Mouse (Mus musculus) c-Kit-positive CD71-positive TER-119-positive erythroid progenitor cells, embryonic 14.5 days (primary cell): Measurements from ENCODE around the gene Itsn2.
"Not testable (repeated sequence)": the region's sequence is repeated elsewhere in the genome, so short reads cannot be mapped to it uniquely, and the experiment has no call there.

Source experiments
- DNase-seq: peaks from one replicate; pipeline ENCODE4 v3.0.0-alpha.2; 2013; ENCODE audit warnings: low spot score

The Itsn2 gene

GRCm38 (mm10) chr12:4592541-4593165 lies at the start of gene Itsn2, which contains the start of gene Gm3625:
Itsn2 (plus strand) TSS chr12:4592638.
Gm3625 (minus strand) TSS chr12:4592927.
- peak; percentile 56 for DNase-seq

DNA sequence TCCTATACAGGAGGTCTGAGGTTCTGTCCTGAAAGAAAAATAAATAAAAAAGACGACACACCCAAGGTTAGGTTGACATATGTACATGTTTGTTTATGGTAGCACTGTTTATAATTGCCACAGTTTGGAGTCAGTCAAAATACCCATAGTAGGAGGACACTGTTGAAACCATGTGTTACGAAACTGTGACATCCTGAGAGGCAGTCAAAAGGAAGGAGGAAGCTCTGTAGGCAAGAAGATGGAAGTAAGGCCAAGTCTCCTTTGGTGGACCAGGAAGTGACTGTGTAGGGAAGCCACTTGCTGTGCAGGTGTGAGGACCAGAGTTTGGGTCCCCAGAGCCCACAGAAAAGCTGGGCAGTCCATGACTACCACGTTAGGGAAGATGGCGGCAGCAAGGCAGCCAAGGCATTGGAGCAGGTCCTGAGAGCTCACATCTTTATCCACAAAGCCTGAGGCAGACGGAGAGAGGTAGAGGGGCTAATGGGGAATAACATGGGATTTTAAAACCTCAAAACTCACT lies 48.0 kb upstream of the Itsn2 start:
- no peak for DNase-seq

- DNase-seq, result no peak
Measured at GRCm38 (mm10) chr12:4545425-4545824, 47.0 kb upstream of the Itsn2 start.

- no peak for DNase-seq
Measured at GRCm38 (mm10) chr12:4546491-4546890, 45.9 kb upstream of the Itsn2 start.

DNA sequence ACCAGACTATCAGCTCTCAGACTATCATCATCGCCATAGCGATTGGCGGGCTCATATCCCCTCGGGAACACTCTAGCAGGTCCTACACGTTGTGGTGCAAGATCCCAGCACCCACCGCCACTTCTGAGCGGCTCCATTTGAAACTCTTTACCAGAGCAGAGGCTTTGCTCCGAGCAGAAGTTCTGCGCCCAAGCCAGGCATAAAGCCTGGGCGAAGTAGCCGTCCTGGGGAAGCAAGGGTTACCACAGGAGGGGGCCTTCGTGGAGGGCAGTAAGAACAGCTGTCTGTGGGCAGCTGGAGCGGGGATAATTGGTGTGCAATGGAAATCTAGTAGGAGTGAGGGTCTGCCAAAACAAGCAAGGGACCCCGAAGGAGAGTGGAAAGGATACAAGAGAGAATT lies 44.9 kb upstream of the Itsn2 start:
- no peak for DNase-seq

- peak; percentile 67 for DNase-seq
Measured at GRCm38 (mm10) chr12:4548053-4549013, 44.1 kb upstream of the Itsn2 start.

DNA sequence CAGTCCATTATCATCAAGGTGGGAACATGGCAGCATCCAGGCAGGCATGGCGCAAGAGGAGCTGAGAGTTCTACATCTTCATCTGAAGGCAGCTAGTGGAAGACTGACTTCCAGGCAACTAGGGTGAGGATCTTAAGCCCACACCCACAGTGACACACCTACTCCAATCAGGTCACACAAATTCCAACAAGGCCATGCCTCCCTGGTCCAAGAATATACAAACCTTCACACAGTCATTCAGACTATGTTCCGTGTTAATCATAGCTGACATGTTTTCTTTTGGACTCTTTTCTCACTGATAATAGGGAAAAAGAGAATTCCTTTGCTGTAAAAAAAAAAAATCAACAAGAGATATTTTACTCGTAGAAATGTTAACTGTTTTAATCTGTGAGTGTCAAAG lies 38.7 kb upstream of the Itsn2 start:
- DNase-seq, result not testable (repeated sequence)

DNA sequence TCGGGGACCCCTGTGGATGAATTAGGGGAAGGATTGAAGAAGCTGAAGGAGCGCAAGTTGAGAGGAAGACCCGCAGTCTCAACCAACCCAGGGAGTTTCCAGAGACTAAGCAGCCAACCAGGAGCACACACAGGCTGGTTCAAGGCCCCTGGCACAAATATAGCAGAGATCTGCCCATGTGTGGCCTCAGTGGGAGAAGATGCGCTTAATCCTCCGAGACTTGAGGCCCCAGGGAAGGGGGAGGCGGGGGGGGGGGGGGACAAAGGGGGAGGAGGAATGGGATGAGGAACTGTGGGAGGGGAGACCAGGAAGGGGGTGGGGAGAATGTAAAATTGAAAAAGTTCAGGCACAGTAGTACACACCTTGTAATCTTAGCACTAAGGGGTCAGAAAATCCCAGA lies 37.0 kb upstream of the Itsn2 start:
- DNase-seq, result no peak

DNA sequence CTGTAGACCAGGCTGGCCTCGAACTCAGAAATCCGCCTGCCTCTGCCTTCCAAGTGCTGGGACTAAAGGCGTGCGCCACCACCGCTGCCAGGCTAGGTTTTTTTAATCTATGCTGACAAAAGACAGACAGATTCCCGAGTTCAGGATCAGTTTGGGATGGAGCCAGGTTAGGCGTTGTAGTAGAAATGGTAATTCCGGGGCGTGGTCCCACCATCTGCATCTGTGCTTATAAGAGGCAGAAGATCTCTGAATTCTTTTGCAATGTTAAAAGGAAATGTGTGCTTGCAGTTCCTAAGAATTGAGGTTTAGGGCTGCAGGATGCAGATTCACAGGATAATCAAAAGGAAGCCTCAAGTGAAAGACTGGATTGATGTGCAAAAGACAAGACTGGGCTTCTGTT lies 35.5 kb upstream of the Itsn2 start:
- no peak for DNase-seq

DNA sequence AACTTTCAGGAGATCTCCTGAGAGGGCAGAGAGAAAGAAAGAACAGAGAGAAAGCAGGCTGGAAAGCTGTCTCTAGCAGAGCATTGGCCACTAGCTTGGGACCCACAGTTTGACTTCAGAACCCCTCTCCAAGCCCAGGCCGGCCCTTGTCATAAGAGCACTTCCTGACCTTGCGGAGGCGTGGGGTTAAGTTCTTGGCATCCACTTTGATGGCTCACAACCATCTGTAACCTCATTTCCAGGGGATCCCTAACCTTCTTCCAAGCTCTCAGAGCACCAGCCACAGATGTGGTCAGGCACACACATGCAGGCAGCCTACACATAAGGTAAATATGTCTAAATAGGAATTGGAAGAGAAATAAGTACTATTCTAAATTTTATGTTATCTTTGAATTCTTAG lies 35.0 kb upstream of the Itsn2 start:
- DNase-seq, result no peak

DNA sequence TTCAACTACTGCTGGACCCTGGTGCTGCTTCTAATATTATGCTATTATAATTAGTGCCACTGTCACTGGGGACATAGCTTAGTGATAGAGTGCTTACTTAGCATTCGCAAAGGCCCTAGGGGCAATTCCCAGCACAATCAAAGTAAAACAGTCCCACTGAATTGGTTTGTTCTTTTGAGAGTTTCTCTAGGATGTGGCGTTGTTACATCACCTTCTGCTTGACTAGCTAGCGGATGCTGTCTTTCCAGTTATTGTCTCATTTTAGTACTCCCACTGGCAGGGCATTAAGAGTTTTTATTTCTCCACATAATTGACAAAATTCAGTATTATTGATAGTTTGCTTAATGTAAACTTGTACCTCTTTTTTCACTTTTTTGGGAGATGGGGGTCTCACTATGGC lies 34.4 kb upstream of the Itsn2 start:
- DNase-seq, result no peak

DNA sequence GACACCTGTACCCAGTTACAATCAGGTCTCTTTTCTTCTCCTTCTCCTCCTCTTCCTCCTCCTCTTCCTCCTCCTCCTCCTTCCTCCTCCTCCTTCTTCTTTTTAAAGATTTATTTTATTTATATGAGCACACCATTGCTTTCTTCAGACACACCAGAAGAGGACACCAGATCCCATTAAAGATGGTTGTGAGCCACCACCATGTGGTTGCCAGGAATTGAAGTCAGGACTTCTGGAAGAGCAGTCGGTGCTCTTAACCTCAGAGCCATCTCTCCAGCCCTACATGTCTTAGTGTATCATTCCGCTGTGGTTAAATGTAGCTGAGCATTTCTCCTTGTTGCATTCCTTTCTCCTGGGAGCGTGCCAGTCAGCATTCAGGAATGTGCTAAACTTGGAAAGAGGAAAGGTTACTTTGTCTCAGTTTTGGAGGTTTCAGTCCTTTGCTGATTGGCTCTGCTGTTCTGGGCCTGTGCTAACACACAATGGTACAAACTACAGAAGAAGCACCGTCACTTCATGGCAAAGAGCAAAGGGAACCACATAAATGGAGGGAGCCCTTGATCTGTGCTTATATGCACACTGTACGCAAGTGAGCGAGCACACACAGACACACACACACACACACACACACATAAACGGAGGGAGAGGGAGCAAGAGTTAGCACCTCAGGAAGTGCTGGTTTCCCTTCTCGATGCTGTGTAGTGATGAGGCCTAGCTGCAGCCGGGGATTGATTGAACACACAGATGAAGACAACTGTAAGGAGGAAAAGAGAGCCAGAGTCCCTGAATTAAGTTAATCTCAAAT lies 33.8 kb upstream of the Itsn2 start:
- no peak for DNase-seq

DNA sequence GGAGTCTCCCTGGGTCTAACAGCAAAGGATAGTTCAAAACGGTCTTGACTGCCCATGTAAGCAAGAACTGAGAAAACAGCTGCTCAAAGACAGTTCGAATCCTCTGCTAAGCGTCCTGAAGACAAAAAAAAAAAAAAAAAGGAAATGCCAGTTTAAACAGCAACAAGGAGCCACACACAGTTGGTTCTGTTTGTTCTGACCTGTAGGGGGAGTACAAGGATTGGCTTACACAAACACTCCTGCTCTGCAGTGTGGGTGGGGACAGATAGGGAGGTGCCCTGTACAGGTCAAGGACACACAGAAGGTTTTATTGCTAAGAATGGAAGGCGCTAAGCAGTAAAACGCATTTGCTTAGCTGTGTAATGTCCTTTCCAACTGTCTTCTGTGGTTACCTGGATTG lies 20.6 kb upstream of the Itsn2 start:
- peak; percentile 65 for DNase-seq

DNA sequence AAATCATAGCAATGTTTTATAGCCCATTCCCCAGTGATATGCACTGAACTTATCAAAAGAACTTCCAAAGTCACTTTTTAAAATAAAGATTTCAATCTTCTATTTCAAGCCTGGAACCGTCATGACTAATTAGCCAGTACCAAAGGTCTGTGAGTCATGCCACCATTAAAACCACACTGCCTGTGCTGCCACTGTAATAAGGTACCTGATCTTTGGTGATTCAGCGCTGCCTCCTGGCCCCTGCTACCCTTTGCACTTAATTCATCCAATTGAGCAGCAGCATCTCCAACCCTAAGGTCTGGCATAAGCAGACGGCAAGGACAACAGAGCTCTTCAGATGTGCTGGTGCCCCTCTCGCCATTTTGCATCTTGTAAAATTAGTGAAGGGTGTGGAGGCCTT lies 18.4 kb upstream of the Itsn2 start:
- no peak for DNase-seq

DNA sequence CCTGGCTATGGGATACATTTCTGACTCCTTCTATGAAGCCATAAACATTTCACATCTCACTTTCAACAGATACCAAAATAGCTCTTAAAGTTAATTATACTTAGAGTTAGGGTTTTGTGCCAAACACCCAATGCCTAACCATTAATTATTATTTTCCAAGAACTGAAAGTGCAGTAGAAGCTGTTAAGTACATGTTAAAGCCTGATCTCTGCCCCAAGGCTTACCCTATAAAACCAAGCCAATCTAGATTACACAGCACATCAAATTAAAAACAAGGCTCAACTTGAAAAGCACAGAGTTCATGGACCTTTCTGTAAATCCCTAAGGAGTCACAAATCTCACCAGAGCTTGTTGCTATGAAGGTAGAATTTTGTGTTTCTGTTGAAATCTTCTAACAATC lies 10.1 kb upstream of the Itsn2 start:
- no peak for DNase-seq

GRCm38 (mm10) chr12:4587846-4588245 lies 4.6 kb upstream of the Itsn2 start:
- no peak for DNase-seq

DNA sequence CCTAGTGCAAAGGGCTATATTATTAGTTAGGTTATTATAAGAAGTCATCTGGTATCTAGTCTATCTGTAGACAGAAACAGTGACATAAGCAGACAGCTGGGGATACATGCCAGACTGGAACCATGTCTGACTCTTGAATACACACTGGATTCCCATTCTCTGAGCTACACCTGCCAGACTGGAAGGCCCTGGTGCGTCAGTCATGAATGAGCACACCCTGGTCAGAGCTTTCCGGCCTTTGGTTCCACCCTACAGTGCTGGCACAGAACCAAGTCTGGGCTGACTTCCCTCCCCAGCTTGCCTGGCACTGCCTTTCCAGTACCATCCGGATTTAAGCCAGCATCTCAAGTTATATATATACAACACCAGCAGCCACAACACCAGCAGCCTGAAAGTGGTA lies 3.8 kb upstream of the Itsn2 start:
- no peak for DNase-seq

DNA sequence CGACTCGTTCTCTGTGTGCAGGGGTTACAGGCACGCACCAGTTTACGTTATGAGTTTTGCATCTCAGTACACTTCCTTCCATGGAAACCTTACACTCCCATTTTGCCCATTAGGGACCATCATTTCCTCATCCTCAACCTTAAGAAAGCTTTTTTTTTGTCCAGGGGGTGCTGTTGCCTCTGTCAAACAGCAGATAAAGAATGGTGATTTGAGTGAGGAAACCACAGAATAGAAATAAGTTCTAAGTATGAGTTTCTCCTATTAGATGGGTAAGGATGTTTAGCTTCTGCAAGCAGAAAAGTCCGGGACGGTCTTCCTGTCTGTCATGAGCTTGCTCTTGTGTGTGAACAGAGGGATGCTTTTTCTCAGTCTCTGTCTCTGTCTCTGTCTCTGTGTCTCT lies 413 bp upstream of the Itsn2 start:
- peak; percentile 20 for DNase-seq

DNA sequence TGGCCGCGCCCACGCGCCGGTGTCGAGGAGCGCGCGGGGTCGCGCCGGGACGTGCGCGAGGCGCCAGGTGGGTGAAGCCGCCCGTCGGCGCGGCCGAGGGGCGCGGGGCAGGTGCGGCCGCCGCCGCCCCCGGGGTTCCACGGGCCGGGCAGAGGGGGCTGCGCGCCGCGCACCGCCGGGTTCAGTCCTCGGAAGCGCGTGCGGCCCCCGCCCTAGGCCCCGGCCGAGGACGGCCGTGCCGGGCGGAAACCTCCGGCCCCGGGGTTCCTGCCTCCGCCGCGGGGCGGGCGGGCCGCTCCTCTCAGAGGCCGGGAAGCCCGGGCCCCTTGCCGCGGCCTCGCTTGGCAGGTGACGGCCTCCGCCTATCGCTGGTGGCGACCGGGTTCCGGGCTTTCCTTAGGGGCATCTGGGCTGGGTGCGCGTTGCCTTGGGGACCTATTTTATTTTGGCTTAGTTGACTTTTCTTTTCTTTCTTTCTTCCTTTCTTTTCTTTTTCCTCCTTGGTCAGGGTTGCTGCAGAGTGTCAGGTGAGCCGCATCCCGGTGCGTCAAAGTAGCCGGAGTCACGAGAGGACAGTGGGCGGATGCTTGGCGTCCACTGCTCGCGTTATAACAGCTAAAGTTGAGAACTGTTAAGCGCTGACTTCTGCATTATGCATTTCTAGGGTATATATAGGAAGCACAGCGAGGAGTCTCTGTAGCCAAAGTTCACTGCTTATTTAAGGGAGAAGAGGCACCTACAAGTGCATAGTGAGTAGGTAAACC lies 910 bp downstream of the Itsn2 start:
- DNase-seq, result peak; percentile 44

DNA sequence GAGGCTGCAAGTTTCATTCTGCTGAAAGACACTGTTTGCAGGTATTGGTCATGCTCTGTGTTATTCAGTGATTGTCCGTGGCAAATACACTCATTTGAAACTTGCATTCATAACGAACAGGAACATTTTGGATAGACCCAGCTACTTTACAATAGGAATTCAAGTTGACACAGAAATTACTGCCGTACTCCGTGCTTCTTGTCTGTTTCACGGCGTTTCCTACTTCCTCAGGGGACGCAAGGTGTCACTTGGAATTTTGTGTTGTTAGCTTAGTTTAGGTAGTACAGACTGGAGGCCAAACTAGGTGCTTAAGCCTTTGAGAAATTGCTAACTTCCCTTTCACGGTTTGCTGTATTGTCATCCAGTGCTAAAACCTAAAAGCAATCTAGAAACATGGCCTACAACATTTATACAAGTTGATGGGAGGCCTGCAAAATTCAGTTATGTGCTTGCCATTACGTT lies 1.5 kb downstream of the Itsn2 start:
- no peak for DNase-seq

DNA sequence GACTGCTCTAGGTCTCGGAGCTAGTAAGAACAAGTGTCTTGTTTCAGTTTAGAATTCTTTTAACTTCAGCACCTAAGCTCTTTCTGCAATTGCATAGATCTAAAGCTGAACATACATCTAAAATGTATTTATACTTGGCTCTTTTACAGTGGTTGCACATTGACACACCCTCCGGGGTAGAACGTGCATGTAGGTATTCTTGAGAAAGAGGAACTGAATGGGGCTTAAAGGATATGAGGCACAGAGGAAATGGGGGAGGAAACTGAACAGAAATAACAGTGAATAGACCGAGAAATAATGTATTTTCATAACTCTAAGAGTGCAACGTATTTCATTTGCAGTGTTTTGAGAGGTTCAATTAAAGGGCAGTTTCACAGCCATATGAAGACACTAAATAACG lies 2.6 kb downstream of the Itsn2 start:
- DNase-seq, result no peak
